Mouse (Mus musculus): ENCODE data around the gene Stxbp3. TPM values are rescaled to one million over a fixed set of nuclear protein-coding genes. Genes with fewer than 3 reads are reported as not detected.
"Not testable (repeated sequence)": the region's sequence is repeated elsewhere in the genome, so short reads cannot be mapped to it uniquely, and the experiment has no call there.

The Stxbp3 gene
- 21.5 and 25.5 TPM in 2 replicates for polyA plus RNA-seq (2012; ENCODE audit: insufficient read depth, insufficient read length, missing spikeins)

GRCm38 (mm10) chr3:108840000-108840715 lies at the start of gene Stxbp3:
Gene Stxbp3 (minus strand): TSS chr3:108840526.
- H3K4me3 ChIP-seq (ENCODE audit: insufficient read depth, low read depth, low read length): peak within 1 kb of the TSS; percentile 90
- no peaks in the 10 kb centered on the region; the same call in 1 of the 2 replicates for H3K4me1 ChIP-seq (ENCODE audit: control insufficient read depth, insufficient read depth, insufficient read length, low read length)
- peak within 1 kb of the TSS; percentile 93 for H3K27ac ChIP-seq (replicated peaks; ENCODE audit: low read depth, low read length)

- Histone ChIP-seq H3K27ac (replicated peaks; ENCODE audit: low read depth, low read length) (no peak within 1 kb of the TSS), H3K4me1 (ENCODE audit: control insufficient read depth, insufficient read depth, insufficient read length, low read length) (peaks cover 7% of the 10 kb centered on the region; the same call in 1 of the 2 replicates), H3K4me3 (ENCODE audit: insufficient read depth, low read depth, low read length) (no peak within 1 kb of the TSS)
Measured at GRCm38 (mm10) chr3:108889908-108890307, 49.6 kb upstream of the Stxbp3 start, which contains the start of gene Fndc7. Gene Fndc7 (minus strand): TSS chr3:108890008.

- peaks cover 9% of the 10 kb centered on the region for H3K4me1 ChIP-seq (ENCODE audit: control insufficient read depth, insufficient read depth, insufficient read length, low read length)
- H3K27ac ChIP-seq (replicated peaks; ENCODE audit: low read depth, low read length): no peak overlapping the region
- H3K4me3 ChIP-seq (ENCODE audit: insufficient read depth, low read depth, low read length): no peak overlapping the region
Measured at GRCm38 (mm10) chr3:108887618-108887975, 47.3 kb upstream of the Stxbp3 start.

- peaks cover 9% of the 10 kb centered on the region for H3K4me1 ChIP-seq (ENCODE audit: control insufficient read depth, insufficient read depth, insufficient read length, low read length)
- no peak overlapping the region for H3K4me3 ChIP-seq (ENCODE audit: insufficient read depth, low read depth, low read length)
- no peak overlapping the region for H3K27ac ChIP-seq (replicated peaks; ENCODE audit: low read depth, low read length)
Measured at GRCm38 (mm10) chr3:108886934-108887617, 46.8 kb upstream of the Stxbp3 start.

GRCm38 (mm10) chr3:108885686-108886530 lies 45.6 kb upstream of the Stxbp3 start:
- Histone ChIP-seq H3K4me3 (ENCODE audit: insufficient read depth, low read depth, low read length) (no peak overlapping the region), H3K4me1 (ENCODE audit: control insufficient read depth, insufficient read depth, insufficient read length, low read length) (peaks cover 14% of the 10 kb centered on the region), H3K27ac (replicated peaks; ENCODE audit: low read depth, low read length) (peak overlapping the region; percentile 16; the same call in 1 of the 2 replicates)

GRCm38 (mm10) chr3:108884706-108885289 lies 44.5 kb upstream of the Stxbp3 start:
- H3K27ac ChIP-seq (replicated peaks; ENCODE audit: low read depth, low read length): peak overlapping the region; percentile 16
- no peak overlapping the region for H3K4me3 ChIP-seq (ENCODE audit: insufficient read depth, low read depth, low read length)
- H3K4me1 ChIP-seq (ENCODE audit: control insufficient read depth, insufficient read depth, insufficient read length, low read length): peaks cover 16% of the 10 kb centered on the region

GRCm38 (mm10) chr3:108883067-108883466 lies 42.7 kb upstream of the Stxbp3 start:
- H3K4me1 ChIP-seq (ENCODE audit: control insufficient read depth, insufficient read depth, insufficient read length, low read length): peaks cover 19% of the 10 kb centered on the region
- H3K4me3 ChIP-seq (ENCODE audit: insufficient read depth, low read depth, low read length): no peak overlapping the region
- no peak overlapping the region for H3K27ac ChIP-seq (replicated peaks; ENCODE audit: low read depth, low read length)

GRCm38 (mm10) chr3:108881873-108882272 lies 41.5 kb upstream of the Stxbp3 start:
- H3K4me1 ChIP-seq (ENCODE audit: control insufficient read depth, insufficient read depth, insufficient read length, low read length): peaks cover 19% of the 10 kb centered on the region
- not testable (repeated sequence) for H3K4me3 ChIP-seq (ENCODE audit: insufficient read depth, low read depth, low read length); H3K27ac ChIP-seq (replicated peaks; ENCODE audit: low read depth, low read length)

GRCm38 (mm10) chr3:108880544-108881507 lies 40.5 kb upstream of the Stxbp3 start:
- H3K27ac ChIP-seq (replicated peaks; ENCODE audit: low read depth, low read length): peak overlapping the region; percentile 76
- no peak overlapping the region for H3K4me3 ChIP-seq (ENCODE audit: insufficient read depth, low read depth, low read length)
- H3K4me1 ChIP-seq (ENCODE audit: control insufficient read depth, insufficient read depth, insufficient read length, low read length): peaks cover 19% of the 10 kb centered on the region

GRCm38 (mm10) chr3:108879836-108880435 lies 39.6 kb upstream of the Stxbp3 start:
- H3K4me3 ChIP-seq (ENCODE audit: insufficient read depth, low read depth, low read length): no peak overlapping the region
- H3K4me1 ChIP-seq (ENCODE audit: control insufficient read depth, insufficient read depth, insufficient read length, low read length): peaks cover 12% of the 10 kb centered on the region
- H3K27ac ChIP-seq (replicated peaks; ENCODE audit: low read depth, low read length): no peak overlapping the region; the same call in 1 of the 2 replicates

- 0 out of 2 replicates have a peak overlapping the region, but pooled peaks have one; percentile 1 for H3K27ac ChIP-seq (replicated peaks; ENCODE audit: low read depth, low read length)
- no peak overlapping the region for H3K4me3 ChIP-seq (ENCODE audit: insufficient read depth, low read depth, low read length)
- peaks cover 12% of the 10 kb centered on the region for H3K4me1 ChIP-seq (ENCODE audit: control insufficient read depth, insufficient read depth, insufficient read length, low read length)
Measured at GRCm38 (mm10) chr3:108879129-108879528, 38.8 kb upstream of the Stxbp3 start.

- H3K4me1 ChIP-seq (ENCODE audit: control insufficient read depth, insufficient read depth, insufficient read length, low read length): no peaks in the 10 kb centered on the region
- no peak overlapping the region for H3K27ac ChIP-seq (replicated peaks; ENCODE audit: low read depth, low read length)
Measured at GRCm38 (mm10) chr3:108870631-108871030, 30.3 kb upstream of the Stxbp3 start.

GRCm38 (mm10) chr3:108867449-108867848 lies 27.1 kb upstream of the Stxbp3 start:
- no peak overlapping the region for H3K4me3 ChIP-seq (ENCODE audit: insufficient read depth, low read depth, low read length)
- H3K27ac ChIP-seq (replicated peaks; ENCODE audit: low read depth, low read length): no peak overlapping the region
- no peaks in the 10 kb centered on the region for H3K4me1 ChIP-seq (ENCODE audit: control insufficient read depth, insufficient read depth, insufficient read length, low read length)

More at GRCm38 (mm10) chr3:108870631-108871030, 30.3 kb upstream of the Stxbp3 start:
- no peak overlapping the region for H3K4me3 ChIP-seq (ENCODE audit: insufficient read depth, low read depth, low read length)

Data from brown adipose tissue, adult 24 weeks (tissue).